Mouse (Mus musculus): ENCODE measurements around the gene Rabac1.

DNA sequence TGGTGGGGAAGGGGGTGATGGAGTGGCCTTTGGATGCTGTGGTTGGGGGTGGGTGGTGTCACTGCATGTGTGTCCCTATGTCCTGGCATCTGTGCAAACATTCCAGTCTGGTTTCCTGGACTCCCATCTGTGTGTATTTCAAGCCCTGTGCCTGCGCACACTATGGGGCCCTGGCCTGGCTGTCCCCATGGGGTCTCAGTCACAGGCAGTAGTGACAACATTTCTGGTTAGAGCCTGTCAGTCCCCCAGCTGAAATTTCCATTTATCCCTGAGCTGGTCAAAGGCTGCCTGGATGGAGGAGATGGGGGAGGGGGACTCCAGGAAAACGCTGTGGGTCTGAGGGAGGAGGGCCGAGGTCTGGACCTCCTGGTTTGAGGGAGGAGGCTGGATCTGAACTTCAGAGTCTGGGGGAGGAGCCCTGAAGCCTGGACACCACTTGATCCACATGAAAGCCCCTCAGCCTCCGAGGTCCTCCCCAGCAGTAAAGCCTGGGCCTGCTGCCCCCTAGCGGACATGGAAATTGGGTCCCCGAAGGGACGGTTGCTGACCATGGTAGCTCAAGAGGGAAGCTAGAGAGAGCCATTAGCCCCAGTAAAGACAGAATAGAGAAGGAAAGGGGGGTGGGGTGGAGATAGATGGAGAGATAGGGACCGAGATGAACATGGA, 22.5 kb downstream of the Rabac1 start:
- TF ChIP-seq CTCF (IDR thresholded peaks at IDR 0.05; ENCODE audit: low read depth) (peak; percentile 90), EP300 (optimal IDR thresholded peaks at IDR 0.05) (no peak)
